Mouse (Mus musculus): ENCODE data around the gene Defa20. TPM values are rescaled to one million over a fixed set of nuclear protein-coding genes. Genes with fewer than 3 reads are reported as not detected.
"Not testable (repeated sequence)": the region's sequence is repeated elsewhere in the genome, so short reads cannot be mapped to it uniquely, and the experiment has no call there.

Defa20 gene
- total RNA-seq (2021), result not detected
- long read RNA-seq, experiment 1, result 0 reads
- long read RNA-seq, experiment 2, result 0 reads

GRCm38 (mm10) chr8:21508958-21509357, at the start of gene Defa20:
Gene Defa20 (plus strand): TSS chr8:21509258.
- DNase-seq, result not testable (repeated sequence)

GRCm38 (mm10) chr8:21528732-21529131, 19.7 kb downstream of the Defa20 start, which contains the start of gene Defa32:
Gene Defa32 (plus strand): TSS chr8:21529032.
- not testable (repeated sequence) for DNase-seq

Other genes with a start within 250 kb of the Defa20 start
- not detected for gene Defa27, start 193.7 kb upstream of the Defa20 start, total RNA-seq (2021)
- gene Defa29, start 182.2 kb upstream of the Defa20 start, total RNA-seq (2021), result not detected
- not detected for gene Defa2, start 130.7 kb upstream of the Defa20 start, total RNA-seq (2021)
- gene Defa33, start 117.4 kb upstream of the Defa20 start, total RNA-seq (2021), result not detected
- gene Defa36, start 81.8 kb upstream of the Defa20 start, total RNA-seq (2021), result not detected
- gene Gm7849, start 52.7 kb upstream of the Defa20 start, total RNA-seq (2021), result not detected
- not detected for gene Defa32, start 19.8 kb downstream of the Defa20 start, total RNA-seq (2021)
- gene Defa37, start 56.1 kb downstream of the Defa20 start, total RNA-seq (2021), result not detected
- not detected for gene Defa28, start 73.7 kb downstream of the Defa20 start, total RNA-seq (2021)
- gene Gm7861, start 85.2 kb downstream of the Defa20 start, total RNA-seq (2021), result not detected
- gene Defa26, start 108.9 kb downstream of the Defa20 start, total RNA-seq (2021), result not detected
- not detected for gene Defa17, start 146.5 kb downstream of the Defa20 start, total RNA-seq (2021)
- not detected for gene Defa34, start 156.5 kb downstream of the Defa20 start, total RNA-seq (2021)
- gene AY761184, start 194.4 kb downstream of the Defa20 start, total RNA-seq (2021), result not detected
- gene Defa24, start 225.2 kb downstream of the Defa20 start, total RNA-seq (2021), result not detected

All from gastrocnemius, postnatal 25 days (tissue).